Mouse (Mus musculus) leukemia stem cell, adult 10-12 weeks (primary cell): ENCODE measurements around the gene Cela2a. TPM values are rescaled to one million over a fixed set of nuclear protein-coding genes. Genes with fewer than 3 reads are reported as not detected.

ENCODE experiments used
- polyA plus RNA-seq: library from polyadenylated mRNA; stranded (reverse); fragments of >175 nt; gene quantifications from 2 replicates; pipeline ENCODE4 v1.2.3, GENCODE M21; 2012; ENCODE audit warnings: low replicate concordance

Gene Cela2a
- polyA plus RNA-seq, result not detected in 2 replicates

DNA sequence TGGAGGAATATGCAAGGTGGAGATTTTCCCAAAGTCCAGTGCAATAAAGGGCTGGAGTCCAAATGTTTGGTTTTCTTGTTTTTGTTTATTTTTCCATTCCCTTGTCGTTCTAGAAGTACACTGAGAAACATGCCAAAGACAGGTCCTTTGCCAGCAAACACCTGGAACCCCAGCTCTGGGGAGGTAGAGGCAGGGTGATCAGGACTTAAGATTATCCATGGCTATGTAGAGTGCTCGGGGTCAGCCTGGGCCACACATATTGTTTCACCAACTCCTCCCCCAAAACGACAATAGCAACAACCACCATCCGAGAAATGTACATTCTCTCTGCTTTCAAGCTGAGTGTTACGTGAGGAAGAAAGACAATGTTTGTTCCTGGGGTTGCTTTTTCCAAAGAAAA lies at the start of gene Cela2a:
Gene Cela2a, minus strand, starts transcription at position 101 of the 400 bp plus-strand sequence.

DNA sequence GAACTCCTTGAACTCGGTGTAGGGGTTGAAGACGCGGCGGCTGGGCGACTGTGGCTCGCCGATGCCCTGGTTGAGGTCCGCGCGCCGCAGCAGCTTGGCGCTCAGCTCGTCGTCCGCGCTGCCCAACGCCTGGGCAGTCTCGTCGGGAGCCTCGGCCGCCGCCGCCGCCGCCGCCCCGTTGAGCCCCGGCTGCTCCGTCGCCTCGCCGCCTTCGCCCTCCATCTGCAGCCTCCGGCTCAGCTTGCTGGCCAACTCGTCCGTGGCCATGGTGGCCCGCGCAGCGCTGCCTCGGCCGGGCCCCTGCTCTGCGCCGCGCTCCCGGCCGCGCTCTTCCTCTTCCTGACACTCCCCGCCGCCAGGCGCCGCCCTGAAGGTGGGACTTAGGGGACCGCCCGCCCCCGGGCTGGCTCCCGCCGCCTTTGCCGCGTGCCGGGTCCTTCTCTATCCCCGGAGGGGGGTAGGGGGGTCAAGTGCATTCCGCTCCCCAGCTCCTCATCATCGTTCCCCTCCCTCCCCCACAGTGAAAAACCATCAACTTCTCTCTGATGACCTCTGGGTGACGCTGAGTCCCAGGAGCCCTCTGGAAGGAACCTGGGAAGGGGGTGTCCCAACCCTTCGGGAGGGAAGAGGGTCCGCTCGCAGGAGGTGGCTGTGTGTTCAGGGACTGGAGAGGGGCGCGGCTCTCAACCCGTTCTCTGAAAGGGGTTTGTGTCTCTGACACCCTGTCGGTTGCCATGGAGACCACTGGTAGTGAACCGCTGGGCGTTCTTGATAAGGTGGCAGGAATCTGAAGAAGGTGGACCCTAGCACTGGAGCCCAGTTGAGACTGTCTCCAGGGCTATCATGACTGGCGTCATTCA lies 48.9 kb upstream of the Cela2a start, which contains the start of gene Efhd2:
Gene Efhd2, minus strand, starts transcription at position 320 of the 860 bp plus-strand sequence.

DNA sequence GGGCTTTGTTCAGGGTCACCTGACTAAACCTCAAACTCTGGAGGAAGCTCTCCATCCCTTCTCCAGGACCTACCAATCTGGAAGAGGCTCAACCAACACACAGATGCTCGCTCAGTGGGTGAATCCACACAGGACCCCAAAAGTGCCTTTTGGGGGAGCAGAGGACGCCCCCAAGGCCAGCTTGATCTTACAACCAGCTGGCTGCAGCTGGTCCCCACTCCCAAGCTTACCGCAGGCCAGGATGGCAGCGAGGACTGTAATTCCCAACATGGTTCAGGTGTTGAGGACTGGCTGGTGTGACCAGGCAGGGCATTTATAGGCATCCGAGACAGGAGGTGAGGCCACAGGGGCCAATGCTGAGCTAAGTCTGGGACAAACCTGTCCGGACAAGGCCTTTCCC lies 20.0 kb upstream of the Cela2a start, which contains the start of gene Ctrc:
Gene Ctrc, minus strand, starts transcription at position 361 of the 400 bp plus-strand sequence.

DNA sequence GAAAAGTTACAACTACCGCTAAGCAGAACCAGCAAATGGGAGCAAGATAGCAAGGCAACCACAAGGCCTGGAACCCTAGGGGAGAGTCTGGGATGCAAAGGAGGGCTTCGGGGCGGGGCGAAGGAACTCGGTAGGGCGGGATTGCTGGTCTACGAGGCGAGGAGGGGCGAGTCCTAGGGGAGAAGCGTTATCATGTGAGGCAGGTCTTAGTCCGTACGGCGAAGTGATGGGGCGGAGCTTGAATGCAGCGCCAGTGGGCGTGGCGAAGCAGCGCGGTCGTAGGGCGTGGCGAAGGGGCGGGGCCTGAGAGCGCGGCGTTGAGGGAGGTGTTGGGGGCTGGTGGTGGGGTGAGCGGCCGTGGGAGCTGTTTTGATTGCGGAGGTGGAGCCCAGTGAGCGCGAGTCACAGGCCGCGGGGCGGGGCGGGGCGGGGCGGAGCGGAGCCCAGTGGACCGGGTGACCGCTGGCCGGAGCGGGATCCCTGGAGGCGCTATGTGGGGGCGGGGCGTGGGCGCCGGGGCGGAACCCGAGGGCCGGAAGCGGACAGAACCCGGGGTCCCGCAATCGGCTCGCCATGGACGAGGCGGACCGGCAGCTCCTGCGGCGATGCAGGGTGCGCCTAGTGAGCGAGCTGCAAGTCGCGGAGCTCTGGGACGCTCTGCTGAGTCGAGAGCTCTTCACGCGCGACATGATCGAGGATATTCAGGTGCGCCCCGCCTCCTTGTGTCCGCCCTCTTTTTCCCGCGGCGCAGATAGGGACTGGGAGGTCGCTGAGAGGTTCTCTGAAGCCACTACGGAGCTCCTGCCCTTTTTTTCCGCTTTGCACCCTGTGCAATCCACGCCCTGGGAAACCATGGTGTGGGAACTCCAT lies 32.4 kb downstream of the Cela2a start, which contains the start of gene Casp9:
Gene Casp9, plus strand, starts transcription at position 331 of the 870 bp plus-strand sequence.

DNA sequence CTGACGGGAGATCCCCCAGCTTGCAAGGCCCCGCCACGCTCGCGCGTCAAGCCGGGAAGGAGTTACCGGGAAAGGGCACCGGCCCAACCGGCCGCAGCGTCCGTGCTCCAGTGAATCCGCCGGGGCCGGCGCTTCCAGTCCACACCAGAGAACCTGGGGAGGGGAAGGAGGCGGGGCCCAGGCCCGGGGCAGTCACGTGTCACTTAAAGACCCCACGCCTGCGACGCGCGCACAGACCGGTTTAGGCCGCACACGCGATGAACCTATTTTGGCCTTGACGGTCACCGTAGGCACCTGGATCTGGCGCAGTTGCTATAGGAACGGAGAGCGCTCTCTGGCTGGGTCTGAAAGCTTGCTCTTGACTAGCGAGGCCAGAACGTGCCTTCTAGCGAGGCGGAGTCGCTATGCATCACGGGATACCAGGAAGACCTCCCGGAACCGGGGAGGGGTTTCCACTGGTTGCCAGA lies 35.4 kb downstream of the Cela2a start, which contains the start of gene Dnajc16:
Gene Dnajc16, minus strand, starts transcription at position 408 of the 467 bp plus-strand sequence.

Other genes with a start within 250 kb of the Cela2a start
- 2.7 TPM in 2 replicates for gene Fblim1, start 220.1 kb downstream of the Cela2a start, polyA plus RNA-seq
- gene Tmem82, start 207.5 kb downstream of the Cela2a start, polyA plus RNA-seq, result 0.39 and 0.51 TPM in 2 replicates
- not detected in 2 replicates for gene Slc25a34, start 202.3 kb downstream of the Cela2a start, polyA plus RNA-seq
- 22.8 and 33.3 TPM in 2 replicates for gene Plekhm2, start 161.3 kb downstream of the Cela2a start, polyA plus RNA-seq
- gene Rsc1a1, start 140.6 kb downstream of the Cela2a start, polyA plus RNA-seq, result 12.9 TPM in 1 of 2 replicates, not detected in the other
- gene Ddi2, start 102.7 kb downstream of the Cela2a start, polyA plus RNA-seq, result 3.7 and 18.6 TPM in 2 replicates
- gene Agmat, start 79.5 kb downstream of the Cela2a start, polyA plus RNA-seq, result not detected in 2 replicates
- 2.2 and 3.2 TPM in 2 replicates for gene Dnajc16, start 35.2 kb downstream of the Cela2a start, polyA plus RNA-seq
- 30.7 and 39.1 TPM in 2 replicates for gene Casp9, start 32.5 kb downstream of the Cela2a start, polyA plus RNA-seq
- gene Ctrc, start 20.2 kb upstream of the Cela2a start, polyA plus RNA-seq, result not detected in 2 replicates
- gene Efhd2, start 48.8 kb upstream of the Cela2a start, polyA plus RNA-seq, result 50.4 and 71.5 TPM in 2 replicates
- gene Fhad1, start 188.9 kb upstream of the Cela2a start, polyA plus RNA-seq, result not detected in 2 replicates